Mouse (Mus musculus) left cerebral cortex, adult 9 months (tissue): ENCODE data around the gene Klk4.

Experiments used
- DNase-seq, 2 experiments: peaks; one replicate each; pipeline ENCODE4 v3.0.0; 2022; ENCODE audit warnings: low spot score in 2 of 2

Klk4 gene

DNA sequence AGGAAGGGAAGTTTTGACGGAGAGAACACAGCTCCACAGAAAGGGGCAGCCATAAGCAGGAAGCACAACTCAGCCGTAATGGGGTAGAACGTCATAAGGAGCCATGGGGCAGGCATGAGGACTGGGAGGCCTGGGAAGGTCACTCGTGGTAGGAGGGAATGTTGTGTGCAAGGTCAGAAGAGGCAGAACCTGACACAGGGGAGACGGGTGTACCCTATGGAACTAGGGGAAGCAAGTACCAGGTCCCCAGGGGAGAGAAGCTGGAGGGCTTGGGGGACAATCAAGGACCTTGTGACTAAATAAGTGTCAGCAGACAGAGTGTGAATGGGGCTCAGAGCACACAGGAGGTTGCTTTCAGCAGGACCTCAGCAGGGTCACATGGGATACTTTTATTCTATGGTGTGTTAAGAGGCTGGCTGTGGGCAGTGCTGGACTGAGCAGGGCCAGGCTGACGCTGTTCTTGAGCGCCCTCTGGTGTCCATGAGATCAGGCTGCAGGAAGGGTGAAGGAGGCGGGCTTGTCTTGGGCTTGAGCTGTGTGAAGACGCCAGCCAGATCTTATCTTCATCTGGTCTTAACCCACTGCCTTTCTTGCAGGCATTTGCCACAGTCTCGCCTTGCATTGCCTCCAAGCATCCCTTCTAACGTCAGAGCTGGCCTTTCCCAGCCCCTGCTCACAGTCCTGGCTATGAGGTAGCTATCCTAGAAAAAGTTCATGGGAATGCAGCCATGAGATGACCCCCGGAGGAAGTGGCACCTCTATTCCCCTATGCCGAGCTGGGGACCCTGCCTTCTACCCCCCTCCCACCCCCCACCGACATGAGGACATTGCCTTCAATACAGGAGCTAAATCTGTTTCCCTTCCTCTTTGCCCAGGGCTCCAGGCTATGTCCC, 38.8 kb downstream of the Klk4 start:
- DNase-seq, result peak; percentile 7 to 62

GRCm38 (mm10) chr7:43920582-43920981, 39.6 kb downstream of the Klk4 start:
- no peak for DNase-seq

GRCm38 (mm10) chr7:43921087-43921486, 40.1 kb downstream of the Klk4 start:
- DNase-seq, result no peak

GRCm38 (mm10) chr7:43921941-43922340, 41.0 kb downstream of the Klk4 start:
- DNase-seq, result no peak

- no peak for DNase-seq
Observed at GRCm38 (mm10) chr7:43925985-43926384, 45.0 kb downstream of the Klk4 start.

- no peak for DNase-seq
Observed at GRCm38 (mm10) chr7:43928521-43928920, 47.6 kb downstream of the Klk4 start.

- DNase-seq, result no peak
Observed at GRCm38 (mm10) chr7:43932337-43932736, 51.4 kb downstream of the Klk4 start.

- no peak for DNase-seq
Observed at GRCm38 (mm10) chr7:43933440-43933839, 52.5 kb downstream of the Klk4 start, which contains the start of gene Klk15. TSS of gene Klk15 (plus strand) at chr7:43933740.

DNA sequence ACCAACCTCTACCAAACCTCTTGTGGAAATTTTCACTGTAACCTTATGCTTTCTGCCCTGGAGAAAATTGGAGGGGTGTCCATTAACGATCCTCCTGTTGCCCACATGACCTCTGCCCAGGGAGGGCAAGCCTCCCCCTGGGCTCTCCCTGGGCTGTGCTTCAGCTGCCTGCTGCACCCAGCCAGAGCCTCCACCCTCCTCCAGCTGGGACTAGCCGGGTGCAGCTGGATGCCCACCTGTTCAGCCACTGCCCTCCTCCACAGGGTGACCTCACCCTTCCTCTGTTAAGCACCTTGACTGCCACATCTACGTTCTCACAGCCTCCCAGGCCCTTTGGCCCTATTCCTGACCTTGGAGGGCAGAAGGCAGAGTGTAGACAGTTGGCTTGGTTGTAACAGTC, 53.8 kb downstream of the Klk4 start:
- no peak for DNase-seq
